Mouse (Mus musculus): Measurements from ENCODE around the gene Phactr1.

Gene Phactr1

DNA sequence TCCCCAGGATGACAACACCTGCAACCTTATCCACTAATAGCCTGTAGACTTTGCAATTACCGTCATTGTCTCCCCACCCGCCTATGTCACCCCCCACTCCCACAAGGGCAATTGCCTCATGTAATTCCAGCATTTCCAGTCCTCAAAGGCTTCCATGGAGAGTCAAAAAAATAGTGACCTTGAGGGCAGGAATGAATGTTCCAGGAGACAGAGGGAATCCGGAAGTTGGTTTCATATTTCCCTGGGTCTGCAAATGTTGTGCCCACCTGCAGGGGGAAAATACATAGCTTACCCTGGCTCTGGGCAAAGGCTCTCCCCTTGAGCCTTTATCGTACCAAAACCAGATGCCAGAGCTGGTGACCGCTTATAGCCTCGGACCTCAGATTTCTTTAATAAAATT is 449.7 kb downstream of the Phactr1 start:
- no peak for DNase-seq (ENCODE audit: low spot score)

DNA sequence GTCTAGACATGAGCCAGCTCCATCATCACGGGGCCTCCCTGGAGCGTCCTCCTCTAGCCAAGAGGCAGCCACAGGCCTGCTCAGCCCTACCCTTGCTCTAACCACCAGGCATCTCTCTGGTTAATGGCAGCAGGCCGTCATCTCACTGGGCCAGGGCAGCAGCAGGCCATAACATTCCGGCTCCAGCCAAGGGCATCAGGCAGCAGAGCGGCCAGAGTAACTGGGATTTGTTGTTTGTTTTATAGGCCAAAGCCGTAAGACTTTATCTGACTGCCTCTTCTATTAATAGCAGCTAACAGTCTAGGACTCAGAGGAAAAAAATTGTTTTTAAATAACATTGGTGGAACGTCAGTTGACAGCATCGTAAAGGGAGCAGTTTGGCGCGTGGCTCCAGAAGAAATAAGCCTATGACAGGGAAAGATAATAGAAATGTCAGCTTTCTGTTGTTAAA is 451.3 kb downstream of the Phactr1 start:
- no peak for DNase-seq (ENCODE audit: low spot score)

DNA sequence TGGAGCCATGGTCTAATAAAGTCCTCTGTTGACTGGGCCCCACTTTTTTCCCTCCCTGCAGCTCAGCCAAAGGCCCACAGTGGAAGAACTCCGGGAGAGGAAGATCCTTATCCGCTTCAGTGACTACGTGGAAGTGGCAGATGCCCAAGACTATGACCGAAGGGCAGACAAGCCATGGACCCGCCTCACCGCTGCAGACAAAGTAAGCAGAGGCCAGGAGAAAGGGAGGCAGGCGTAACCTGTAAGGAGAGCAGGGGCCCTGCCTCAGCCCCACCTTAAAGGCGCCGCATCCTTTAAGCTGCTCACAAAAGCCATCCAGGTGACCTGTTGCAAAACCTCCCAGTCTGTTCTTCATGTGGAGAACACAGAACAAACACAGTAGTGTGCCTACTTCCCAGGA is 452.4 kb downstream of the Phactr1 start:
- DNase-seq (ENCODE audit: low spot score), result no peak

DNA sequence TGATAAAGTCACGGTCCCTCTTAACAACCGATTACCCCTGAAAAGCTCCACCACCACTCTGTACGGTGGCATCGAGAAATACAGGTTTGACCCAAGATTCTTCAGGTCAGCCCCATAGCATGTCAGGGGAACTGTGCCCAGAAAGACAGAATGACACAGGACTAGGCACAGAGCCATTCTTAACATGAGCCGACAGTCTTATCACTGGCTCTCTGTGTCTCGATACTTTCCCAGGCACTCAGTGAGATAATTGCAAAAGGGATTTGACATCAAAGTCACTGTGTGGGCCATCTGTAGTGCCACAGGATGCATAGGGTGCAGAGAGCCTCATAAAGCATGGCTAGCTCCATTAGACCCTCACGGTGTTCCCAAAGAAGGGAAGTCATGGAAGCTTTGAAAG is 453.0 kb downstream of the Phactr1 start:
- DNase-seq (ENCODE audit: low spot score), result no peak

DNA sequence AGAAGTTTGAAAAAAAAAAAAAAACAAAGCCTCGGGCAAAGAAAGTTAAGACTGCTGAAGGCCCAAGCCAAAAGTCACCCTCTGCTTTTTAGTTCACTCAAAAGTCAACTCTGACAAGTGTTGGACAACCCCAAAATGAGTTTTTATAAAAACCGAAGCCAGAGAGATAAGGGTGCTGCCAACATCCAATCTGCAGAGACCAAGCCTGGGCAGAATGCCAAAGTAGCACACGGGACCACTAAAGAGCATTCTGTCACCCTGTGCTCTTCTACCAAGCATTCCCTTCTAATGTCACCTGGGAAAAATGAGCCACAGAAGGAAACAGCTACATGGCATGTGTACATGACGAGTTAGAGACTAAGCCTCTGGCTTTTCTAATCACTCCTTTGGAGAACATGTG is 454.0 kb downstream of the Phactr1 start:
- no peak for DNase-seq (ENCODE audit: low spot score)

DNA sequence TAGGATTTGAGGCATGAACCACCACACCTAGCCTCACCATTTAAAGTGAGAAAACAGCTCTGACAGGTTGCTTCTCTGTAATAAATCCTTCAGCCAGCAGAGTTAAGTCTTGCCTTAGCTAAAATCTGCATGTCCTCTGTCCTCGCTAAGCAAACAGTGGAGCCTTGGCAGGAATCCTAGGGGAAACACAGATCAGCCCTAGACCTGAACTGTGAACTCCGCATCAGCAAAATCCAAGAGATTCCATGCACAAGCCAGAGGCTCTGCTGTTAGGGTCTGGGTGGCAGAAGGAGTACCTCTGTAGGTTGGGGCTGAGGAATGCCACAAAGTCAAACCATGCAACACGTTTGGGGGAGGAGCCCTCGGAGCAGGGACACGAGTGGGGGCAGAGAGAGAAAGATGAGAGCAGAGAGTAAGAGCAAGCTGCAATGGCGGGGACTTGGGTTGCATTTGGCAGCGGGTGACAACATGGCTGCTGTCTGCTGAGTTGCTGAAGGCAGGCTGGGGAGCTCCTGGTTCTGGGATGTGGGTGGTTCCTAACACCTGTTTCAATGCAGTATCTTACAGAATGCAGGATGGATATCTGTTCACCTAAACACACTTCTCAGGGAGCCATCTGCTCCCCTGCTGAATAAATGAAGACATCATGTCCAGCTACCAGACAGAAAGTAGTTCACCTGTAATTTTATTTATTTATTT is 464.4 kb downstream of the Phactr1 start:
- DNase-seq (ENCODE audit: low spot score), result no peak

DNA sequence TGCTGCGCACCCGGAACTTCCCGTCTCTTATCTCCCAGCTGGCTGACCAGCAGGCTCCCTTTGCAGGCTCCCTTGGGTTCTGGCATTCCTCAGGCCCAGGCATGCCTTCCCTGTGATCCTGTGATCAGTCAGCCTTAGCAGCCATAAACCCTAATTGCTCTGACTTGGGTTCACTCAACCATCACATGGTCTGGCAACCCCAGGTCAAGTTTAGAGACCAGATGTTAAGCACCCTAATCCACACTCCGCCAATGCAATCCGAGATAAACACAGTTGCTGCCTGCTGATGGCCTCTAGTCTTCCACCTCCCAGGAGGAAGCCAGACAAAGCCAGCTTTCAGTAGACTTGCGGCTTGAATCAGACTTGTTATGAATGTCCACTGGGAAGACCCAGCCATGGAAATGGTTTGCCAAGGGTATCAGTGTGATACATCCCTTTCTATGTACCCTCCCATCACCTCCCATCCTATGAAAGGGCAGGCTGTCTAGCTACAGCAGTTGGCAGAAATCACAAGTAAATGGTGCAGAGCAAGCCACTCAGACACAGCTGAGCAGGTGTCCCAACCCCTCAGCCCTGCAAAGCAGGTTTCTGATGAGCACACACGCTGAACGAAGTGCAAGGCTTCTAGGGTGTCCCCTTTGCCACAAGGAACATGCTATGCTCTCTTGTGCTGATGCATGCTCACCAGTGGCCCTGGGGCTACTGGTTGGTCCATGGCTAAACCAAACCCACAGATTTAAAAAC is 466.3 kb downstream of the Phactr1 start:
- DNase-seq (ENCODE audit: low spot score), result no peak

DNA sequence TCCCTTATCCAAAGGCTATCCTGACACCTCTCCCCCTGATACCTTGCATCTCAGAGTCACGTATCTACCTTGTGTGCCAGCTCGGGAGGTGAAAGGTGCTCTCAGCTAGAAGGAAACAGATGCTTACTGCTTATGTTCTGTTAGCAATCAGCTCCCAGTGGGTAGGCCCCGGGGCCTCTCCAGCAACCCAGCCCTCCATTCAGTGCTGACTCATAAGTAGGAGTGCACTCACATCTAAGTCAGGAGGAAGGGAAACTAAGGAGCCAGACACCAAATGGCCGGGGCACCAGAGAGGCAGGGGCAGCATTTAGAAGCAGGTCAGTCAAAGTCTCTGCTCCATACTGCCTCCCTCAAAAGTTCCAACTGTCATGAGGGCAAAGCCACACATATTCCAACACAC is 468.3 kb downstream of the Phactr1 start:
- DNase-seq (ENCODE audit: low spot score), result no peak

DNA sequence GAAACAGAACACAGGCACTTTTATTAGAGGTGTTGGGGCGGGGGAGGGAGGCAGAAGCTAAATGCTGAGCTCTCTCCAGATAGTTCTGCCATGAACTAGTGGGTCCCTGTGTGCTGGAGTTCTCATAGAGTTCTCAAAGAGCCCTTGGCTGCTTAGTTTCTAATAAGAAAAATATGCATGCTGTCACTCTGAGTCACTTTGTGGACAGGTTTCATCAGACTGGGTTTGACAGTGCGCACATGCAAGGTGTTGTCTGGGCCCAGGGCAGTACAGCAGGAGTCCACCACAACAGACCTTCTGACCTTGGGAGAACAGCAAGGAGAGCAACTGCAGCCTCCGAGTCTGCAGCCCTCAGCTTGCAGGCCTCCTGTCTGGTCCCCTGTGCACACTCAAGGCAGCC is 469.2 kb downstream of the Phactr1 start:
- no peak for DNase-seq (ENCODE audit: low spot score)

DNA sequence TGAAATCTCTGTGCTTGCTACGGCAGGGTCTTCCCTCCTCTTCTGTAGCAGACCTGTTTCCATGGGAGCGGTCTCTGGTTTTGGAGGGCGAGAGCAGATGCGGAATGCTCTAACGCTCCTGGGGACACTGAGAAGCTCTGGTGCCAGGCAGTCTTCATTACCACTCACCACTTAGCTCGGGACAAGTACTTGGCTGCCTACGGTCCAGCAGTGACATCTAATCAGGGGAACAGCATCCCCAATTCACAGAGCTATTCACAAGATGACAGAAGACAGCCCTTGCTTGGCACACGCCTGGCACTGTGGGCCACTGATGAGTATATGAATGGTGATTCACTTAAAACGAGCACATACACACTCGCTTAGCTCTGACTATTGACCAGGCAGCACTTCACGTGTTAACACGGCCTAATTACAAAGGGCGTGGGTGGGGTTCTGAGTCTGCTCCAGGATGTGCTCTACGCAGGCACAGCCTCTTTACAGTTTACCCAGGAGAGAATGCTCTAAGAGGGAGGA is 471.6 kb downstream of the Phactr1 start:
- no peak for DNase-seq (ENCODE audit: low spot score)

DNA sequence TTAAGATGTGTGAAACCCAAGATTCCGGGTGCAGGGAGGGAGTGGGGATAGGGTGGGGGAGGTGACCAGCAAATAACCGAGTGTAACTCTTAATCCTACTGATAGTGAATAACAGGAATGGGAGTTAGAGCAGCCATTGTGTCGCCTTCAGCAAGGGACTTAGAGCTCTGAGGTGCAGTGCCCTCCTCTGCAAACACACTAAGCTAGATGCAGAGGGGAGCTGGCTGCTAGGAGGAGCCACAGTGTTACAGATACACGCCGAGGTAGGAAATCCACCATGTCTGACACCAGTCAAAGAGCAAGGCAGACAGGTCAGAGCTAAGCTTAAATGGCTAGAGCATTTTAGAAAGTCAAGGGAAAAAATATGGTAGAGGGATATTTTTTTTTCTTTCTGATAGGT is 476.9 kb downstream of the Phactr1 start:
- no peak for DNase-seq (ENCODE audit: low spot score)

DNA sequence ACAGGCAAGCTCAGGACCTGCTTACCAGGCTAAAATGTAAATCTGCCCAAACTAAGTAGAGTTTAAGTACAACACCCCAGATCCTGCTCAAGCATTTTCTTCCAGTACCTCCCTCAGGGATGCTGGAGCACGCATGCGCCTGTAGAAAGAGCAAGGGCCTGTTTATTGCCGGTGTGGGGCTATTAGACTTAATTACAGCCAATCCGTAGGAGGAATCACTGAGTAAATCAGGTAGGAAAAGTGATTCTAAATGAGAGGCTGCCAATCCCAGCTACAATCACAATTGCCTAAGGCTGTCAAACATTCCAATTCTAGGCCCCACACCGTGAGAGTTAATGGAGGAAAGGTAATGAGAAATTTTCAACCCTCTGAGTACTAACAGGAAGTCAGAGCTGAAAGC is 477.9 kb downstream of the Phactr1 start:
- no peak for DNase-seq (ENCODE audit: low spot score)

DNA sequence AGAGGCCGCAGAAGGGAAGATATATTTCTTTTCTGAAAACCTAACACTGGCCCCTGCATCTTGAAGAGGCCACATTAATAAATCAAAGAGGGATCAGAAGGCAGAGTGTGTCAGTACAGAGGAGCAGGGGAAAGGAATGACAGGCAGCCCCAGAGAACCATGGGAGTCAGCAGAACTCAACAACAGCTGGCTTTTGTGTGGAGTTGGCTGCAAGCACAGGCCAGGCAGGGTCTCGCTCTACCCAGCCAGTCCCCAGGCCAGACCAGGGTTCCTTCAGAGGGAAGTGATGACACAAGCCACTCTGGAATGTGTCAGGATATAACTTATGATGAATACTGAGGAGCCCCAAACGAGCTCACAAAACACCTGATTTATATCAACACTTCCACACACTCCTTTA is 479.0 kb downstream of the Phactr1 start:
- no peak for DNase-seq (ENCODE audit: low spot score)

DNA sequence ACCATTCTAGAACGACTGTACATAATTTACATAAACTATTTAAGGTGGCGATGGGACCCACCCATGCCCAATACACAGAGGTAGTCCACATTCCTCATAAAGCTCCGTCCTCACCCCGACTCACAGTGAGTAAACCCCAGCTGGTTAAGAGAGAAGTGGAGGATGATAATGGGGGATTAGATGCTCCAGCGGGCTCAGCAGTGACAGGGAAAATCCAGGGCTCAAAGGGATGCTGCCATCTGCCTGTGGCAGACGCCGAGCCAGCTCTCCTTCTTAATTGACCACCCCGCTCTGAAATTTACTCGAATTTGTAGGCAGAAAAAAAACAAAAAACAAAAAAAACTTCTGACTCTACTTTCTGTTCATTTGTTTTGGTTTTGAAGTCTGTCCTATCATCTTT is 487.3 kb downstream of the Phactr1 start:
- no peak for DNase-seq (ENCODE audit: low spot score)

DNA sequence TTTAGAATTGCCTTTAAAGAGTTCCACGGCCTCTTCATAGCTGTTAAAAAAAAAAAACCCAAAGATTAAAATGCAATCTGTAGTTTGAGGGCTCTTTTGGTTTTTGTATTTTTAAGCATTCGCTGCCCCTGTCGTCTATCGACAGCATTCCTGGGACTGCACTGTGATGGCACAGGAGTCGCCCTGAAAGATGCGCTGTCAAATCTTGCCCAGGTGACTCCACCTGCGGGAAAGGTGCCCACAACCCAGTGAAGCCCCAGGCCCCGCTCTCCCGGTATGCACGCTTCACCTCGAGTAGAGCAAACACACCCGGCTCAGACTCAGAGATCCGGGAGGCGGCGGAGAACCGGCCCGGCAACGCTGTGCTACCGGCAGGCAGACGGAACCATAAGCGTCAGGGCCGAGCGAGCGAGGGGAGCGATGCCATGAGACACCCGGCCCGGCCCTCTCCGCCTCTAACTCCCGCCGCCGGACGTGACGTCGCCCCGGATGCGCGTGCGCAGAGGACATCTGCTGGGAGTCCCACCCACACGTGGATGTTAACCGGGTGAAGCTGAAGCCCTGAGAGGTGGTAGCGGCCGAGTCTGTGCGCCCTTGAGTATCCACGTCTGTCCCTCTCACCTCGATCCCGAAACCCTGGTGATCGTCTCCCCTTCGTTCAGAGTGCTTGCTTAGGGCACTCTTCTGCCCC is 490.7 kb downstream of the Phactr1 start, which contains the start of gene Tbc1d7:
TSS of gene Tbc1d7 (minus strand) at position 482 of the 691 bp plus-strand sequence.
- peak; percentile 94 for DNase-seq (ENCODE audit: low spot score)

DNA sequence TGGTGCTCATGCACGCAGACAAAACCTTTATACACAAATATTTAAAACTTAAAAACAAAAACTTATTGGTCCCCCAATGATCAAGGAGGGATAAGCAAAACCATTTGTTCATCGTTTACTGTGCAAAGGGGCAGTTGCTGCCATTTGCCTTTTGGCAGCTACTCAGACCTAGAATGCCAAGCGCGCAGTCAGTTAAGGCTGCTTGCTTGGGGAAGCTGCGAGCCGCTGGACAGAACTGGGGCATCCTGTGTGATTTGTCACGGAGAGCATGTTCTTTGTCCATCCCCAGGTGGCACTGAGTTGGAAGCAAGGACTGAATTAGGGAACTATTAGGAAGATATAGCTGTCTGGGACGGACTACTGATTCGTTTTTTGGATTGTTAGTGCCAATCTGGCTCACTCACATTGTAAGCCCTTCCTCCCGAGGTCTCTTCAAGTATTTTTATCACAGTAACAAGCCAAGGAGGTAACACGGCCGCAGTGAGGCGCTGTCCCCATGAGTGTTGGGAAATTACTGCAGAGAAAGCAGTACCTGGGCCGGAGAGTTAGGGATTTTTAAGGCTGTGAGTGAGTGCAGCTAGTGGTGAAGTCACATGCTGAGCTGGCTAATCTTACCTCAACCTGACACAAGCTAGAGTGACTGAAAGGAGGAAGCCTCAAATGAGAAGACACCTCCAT is 491.8 kb downstream of the Phactr1 start:
- DNase-seq (ENCODE audit: low spot score), result no peak

DNA sequence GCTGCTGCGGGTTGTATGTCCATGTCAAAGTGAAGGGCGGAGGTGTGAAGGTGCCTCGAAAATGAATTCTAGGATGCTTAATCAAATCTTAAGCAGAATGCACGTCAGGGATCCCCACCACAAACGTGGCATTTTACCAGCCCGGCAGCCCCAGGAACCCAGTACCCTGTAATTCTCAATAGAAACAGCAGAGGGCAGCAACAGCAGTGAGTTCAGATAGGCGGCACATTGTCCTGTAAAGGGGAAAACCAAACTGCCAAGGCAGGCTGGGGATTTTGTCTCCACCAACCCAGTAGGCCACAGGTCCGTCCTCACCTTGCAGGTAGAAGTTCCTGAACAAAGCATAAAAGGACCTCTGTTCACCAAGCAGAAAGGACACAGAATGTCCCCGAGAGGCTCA is 492.8 kb downstream of the Phactr1 start:
- peak; percentile 65 for DNase-seq (ENCODE audit: low spot score)

DNA sequence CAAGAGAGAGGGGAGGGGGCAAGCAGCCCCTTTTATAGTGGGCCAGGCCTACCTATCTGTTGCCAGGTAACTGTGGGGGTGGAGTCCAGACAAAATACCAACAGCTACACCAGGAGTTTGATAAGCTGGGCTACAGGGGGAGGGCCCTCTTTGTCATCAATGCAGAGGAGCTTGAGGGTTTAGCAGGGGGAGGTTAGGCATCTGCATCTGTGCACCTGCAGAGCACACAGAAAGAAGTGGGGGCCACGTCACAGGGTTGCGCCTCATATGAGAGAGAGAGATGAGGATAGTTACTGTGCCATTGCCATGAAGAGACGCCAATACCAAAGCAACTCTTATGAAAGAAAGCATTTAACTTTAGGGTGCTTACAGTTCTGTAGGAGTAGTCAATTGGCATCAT is 496.3 kb downstream of the Phactr1 start:
- DNase-seq (ENCODE audit: low spot score), result no peak

DNA sequence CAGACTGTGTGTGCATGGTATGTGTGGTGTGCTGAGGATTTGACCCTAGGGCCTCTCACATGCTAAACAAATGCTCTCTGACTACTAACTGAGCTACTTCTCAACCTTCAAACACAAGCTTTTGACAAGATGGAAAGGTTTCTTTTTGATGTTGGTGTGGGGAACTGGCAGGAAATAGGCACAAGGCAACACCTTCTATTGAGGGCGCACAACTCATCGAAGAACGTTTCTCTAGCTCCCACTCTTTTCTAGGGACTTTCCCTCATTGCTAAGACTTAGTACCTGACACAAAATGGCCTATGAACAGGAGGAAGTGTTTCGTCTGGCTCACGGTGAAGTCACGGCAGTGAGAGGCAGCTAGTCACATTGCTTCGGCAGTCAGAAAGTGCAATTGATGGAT is 496.9 kb downstream of the Phactr1 start:
- no peak for DNase-seq (ENCODE audit: low spot score)

DNA sequence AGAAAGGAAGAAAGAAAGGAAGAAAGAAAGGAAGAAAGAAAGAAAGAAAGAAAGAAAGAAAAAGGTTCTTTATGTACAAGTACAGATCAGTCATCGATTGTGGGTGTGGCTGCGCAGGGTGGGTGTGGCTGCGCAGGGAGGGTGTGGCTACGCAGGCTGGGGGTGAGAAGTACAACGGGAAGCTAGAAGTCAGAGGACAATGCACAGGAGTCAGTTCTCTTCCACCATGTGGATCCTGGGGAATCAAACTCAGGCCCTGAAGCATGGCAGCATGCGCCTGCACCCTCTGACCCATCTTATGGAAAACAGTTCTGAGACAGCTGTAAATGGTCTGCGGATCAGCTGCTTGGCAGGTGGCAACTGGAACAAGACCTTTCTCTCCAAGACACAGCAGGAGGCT is 500.7 kb downstream of the Phactr1 start:
- no peak for DNase-seq (ENCODE audit: low spot score)

DNA sequence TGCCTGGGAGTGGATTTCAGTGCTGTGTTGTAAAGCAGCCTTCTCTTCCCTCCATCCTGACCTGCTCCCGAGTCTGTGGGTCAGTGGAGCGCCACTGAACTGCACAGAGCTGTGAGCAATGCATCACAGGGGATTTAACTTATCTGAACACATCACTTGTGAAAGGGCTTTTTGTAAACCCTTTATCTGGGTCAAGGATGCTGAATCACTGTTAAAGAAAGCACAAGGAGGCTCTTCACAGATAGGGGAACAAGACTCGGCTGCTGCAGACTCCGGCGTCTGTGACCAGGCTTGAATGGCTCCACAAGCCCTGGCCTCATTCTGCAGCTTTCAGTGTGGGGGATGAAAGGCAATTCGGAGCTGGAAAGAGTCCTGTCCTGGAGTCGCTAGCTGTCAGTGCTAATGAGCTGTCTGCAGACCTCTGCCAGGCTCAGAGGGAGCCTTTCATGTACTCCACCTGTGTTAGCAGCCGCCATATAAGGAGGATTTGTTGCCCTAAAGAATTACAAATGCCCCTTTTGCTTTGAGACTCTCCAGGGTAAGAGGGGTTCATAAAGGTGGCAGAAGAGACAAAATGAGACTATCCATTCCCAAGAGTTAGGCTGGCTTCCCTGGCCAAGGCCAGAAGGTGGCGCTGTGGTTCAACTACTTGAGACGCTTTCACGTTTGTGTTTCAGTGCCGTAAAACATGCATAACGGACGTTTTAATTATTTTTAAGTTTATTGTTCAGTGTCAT is 502.2 kb downstream of the Phactr1 start:
- DNase-seq (ENCODE audit: low spot score), result peak; percentile 76
